Mouse (Mus musculus): ENCODE data around the gene Gm3298. TPM values are rescaled to one million over a fixed set of nuclear protein-coding genes. Genes with fewer than 3 reads are reported as not detected.
"Not testable (repeated sequence)": the region's sequence is repeated elsewhere in the genome, so short reads cannot be mapped to it uniquely, and the experiment has no call there.

Gm3298 gene
- not detected in 2 replicates for polyA plus RNA-seq (2015; fragmentation: Nextera tagmentation; extraction: Ambion mirVana)

DNA sequence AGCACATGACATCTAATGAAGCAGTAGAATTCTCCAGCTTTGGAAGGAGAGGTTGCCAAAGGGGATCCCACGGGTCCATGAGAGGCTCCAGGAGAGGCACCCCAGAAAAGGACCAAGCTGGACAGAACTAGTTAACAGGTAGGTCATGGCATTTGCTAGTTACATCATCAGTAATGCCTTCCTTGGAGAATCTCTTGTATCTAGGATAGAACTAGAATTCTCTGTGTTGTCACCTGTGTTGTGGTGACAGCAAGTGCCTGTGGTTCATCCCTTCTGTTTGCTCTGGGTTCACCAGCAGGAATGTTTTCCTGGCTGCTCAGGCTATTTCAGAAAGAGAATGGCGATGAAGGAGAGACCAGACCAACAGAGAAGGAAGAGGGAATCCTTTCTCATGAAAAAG, at the start of gene Gm3298:
TSS of gene Gm3298 (plus strand) at position 301 of the 400 bp plus-strand sequence.
- not testable (repeated sequence) for H3K4me2 ChIP-seq (ENCODE audit: low read length); H3K9ac ChIP-seq (ENCODE audit: low read depth, low read length); H3K27me3 ChIP-seq (ENCODE audit: insufficient read depth, low read length); DNase-seq (ENCODE audit: low spot score); H3K4me1 ChIP-seq (replicated peaks; ENCODE audit: insufficient read depth, low read length); H3K4me3 ChIP-seq (replicated peaks; ENCODE audit: low read depth, low read length); H3K36me3 ChIP-seq (ENCODE audit: insufficient read depth, low read length); H3K27ac ChIP-seq; ATAC-seq (replicated peaks; ENCODE audit: low FRiP score, low read depth); H3K9me3 ChIP-seq (replicated peaks; ENCODE audit: low read length)
- 60% methylated on average over 1 of the region's 2 CpGs for WGBS

- not testable (repeated sequence) for H3K9me3 ChIP-seq (replicated peaks; ENCODE audit: low read length); H3K9ac ChIP-seq (ENCODE audit: low read depth, low read length); ATAC-seq (replicated peaks; ENCODE audit: low FRiP score, low read depth); H3K27me3 ChIP-seq (ENCODE audit: insufficient read depth, low read length); H3K27ac ChIP-seq; H3K4me1 ChIP-seq (replicated peaks; ENCODE audit: insufficient read depth, low read length); H3K4me2 ChIP-seq (ENCODE audit: low read length); H3K36me3 ChIP-seq (ENCODE audit: insufficient read depth, low read length); H3K4me3 ChIP-seq (replicated peaks; ENCODE audit: low read depth, low read length); DNase-seq (ENCODE audit: low spot score)
These were observed 32.1 kb upstream of the Gm3298 start, which contains the start of gene Gm8297 for GRCm38 (mm10) chr14:4983635-4984034. TSS of gene Gm8297 (plus strand) at chr14:4983935.

DNA sequence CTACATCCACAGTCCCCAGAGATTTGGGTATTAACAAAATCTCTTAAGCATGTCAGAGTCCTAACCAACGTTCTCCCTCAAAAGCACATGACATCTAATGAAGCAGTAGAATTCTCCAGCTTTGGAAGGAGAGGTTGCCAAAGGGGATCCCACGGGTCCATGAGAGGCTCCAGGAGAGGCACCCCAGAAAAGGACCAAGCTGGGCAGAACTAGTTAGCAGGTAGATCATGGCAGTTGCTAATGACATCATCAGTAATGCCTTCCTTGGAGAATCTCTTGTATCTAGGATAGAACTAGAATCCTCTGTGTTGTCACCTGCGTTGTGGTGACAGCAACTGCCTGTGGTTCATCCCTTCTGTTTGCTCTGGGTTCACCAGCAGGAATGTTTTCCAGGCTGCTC, 34.6 kb downstream of the Gm3298 start, which contains the start of gene 4930555G01Rik:
TSS of gene 4930555G01Rik (plus strand) at position 301 of the 400 bp plus-strand sequence.
- no CpG with 5 or more reads among the region's 3 CpGs for WGBS
- not testable (repeated sequence) for H3K4me1 ChIP-seq (replicated peaks; ENCODE audit: insufficient read depth, low read length); H3K27me3 ChIP-seq (ENCODE audit: insufficient read depth, low read length); ATAC-seq (replicated peaks; ENCODE audit: low FRiP score, low read depth); H3K4me2 ChIP-seq (ENCODE audit: low read length); H3K36me3 ChIP-seq (ENCODE audit: insufficient read depth, low read length); H3K4me3 ChIP-seq (replicated peaks; ENCODE audit: low read depth, low read length); H3K9me3 ChIP-seq (replicated peaks; ENCODE audit: low read length); H3K27ac ChIP-seq; DNase-seq (ENCODE audit: low spot score); H3K9ac ChIP-seq (ENCODE audit: low read depth, low read length)

Other genes starting within 250 kb of the Gm3298 start
- not detected in 2 replicates for gene Gm9602, start 239.6 kb upstream of the Gm3298 start, polyA plus RNA-seq (2015; fragmentation: Nextera tagmentation; extraction: Ambion mirVana)
- not detected in 2 replicates for gene Gm3269, start 177.8 kb upstream of the Gm3298 start, polyA plus RNA-seq (2015; fragmentation: Nextera tagmentation; extraction: Ambion mirVana)
- gene Gm3264, start 160.3 kb upstream of the Gm3298 start, polyA plus RNA-seq (2015; fragmentation: Nextera tagmentation; extraction: Ambion mirVana) = 0.17 TPM in 1 of 2 replicates, not detected in the other
- gene Gm3278, start 123.5 kb upstream of the Gm3298 start, polyA plus RNA-seq (2015; fragmentation: Nextera tagmentation; extraction: Ambion mirVana) = not detected in 2 replicates
- gene Gm8297, start 32.0 kb upstream of the Gm3298 start, polyA plus RNA-seq (2015; fragmentation: Nextera tagmentation; extraction: Ambion mirVana) = not detected in 2 replicates
- gene 4930555G01Rik, start 34.7 kb downstream of the Gm3298 start, polyA plus RNA-seq (2015; fragmentation: Nextera tagmentation; extraction: Ambion mirVana) = not detected in 2 replicates
- 0.14 and 0.28 TPM in 2 replicates for gene Gm8281, start 55.1 kb downstream of the Gm3298 start, polyA plus RNA-seq (2015; fragmentation: Nextera tagmentation; extraction: Ambion mirVana)
- not detected in 2 replicates for gene Gm8279, start 115.6 kb downstream of the Gm3298 start, polyA plus RNA-seq (2015; fragmentation: Nextera tagmentation; extraction: Ambion mirVana)
- gene Gm3317, start 148.6 kb downstream of the Gm3298 start, polyA plus RNA-seq (2015; fragmentation: Nextera tagmentation; extraction: Ambion mirVana) = not detected in 2 replicates
- not detected in 2 replicates for gene Gm8271, start 169.9 kb downstream of the Gm3298 start, polyA plus RNA-seq (2015; fragmentation: Nextera tagmentation; extraction: Ambion mirVana)
- not detected in 2 replicates for gene Gm3526, start 244.7 kb downstream of the Gm3298 start, polyA plus RNA-seq (2015; fragmentation: Nextera tagmentation; extraction: Ambion mirVana)

All from kidney, postnatal 0 days (tissue).